Mouse (Mus musculus) heart, postnatal 4 days (tissue): ENCODE data around the gene Tspan15. TPM values are rescaled to one million over a fixed set of nuclear protein-coding genes. Genes with fewer than 3 reads are reported as not detected.

ENCODE experiments used
- microRNA-seq, 2 experiments: library from miRNA; unstranded; fragments of <30 nt; microRNA quantifications; one replicate each; pipeline ENCODE4 v1.2.0; 2021 to 2022
- total RNA-seq, 2 experiments: library from RNA; stranded (reverse); gene quantifications; 2 replicates each; pipeline ENCODE4 v1.2.3; 2021

Tspan15 gene
- total RNA-seq, 2 experiments from 2014 or later = 10.1 to 10.3 TPM

Small RNA genes lying within 50 kb of the gene (microRNA-seq; reads per million reads assigned to microRNA genes)
- gene Mir7662 = 0.82 to 1.4 reads per million in 2 experiments

Other genes starting within 250 kb of the Tspan15 start
- not detected for gene Neurog3, start 98.2 kb downstream of the Tspan15 start, total RNA-seq
- under 1 TPM; 0.70 to 0.86 TPM for gene Fam241b, start 87.3 kb downstream of the Tspan15 start, total RNA-seq
- gene Tacr2, start 21.2 kb upstream of the Tspan15 start, total RNA-seq = not detected
- 100 to 1,000 TPM; 235 to 242 TPM for gene Hk1, start 148.7 kb upstream of the Tspan15 start, total RNA-seq
- not detected for gene Hkdc1, start 191.2 kb upstream of the Tspan15 start, total RNA-seq
- under 1 TPM; 0.36 to 0.62 TPM for gene 4930507D05Rik, start 218.2 kb upstream of the Tspan15 start, total RNA-seq
- 10 to 100 TPM; 39.2 to 40.7 TPM for gene Supv3l1, start 218.5 kb upstream of the Tspan15 start, total RNA-seq